Mouse (Mus musculus): Measurements from ENCODE around the gene Ppp1r1c. TPM values are rescaled to one million over a fixed set of nuclear protein-coding genes. Genes with fewer than 3 reads are reported as not detected.

Ppp1r1c gene
- polyA plus RNA-seq (2015; fragmentation: Nextera tagmentation; extraction: Ambion mirVana) = 82.8 and 93.7 TPM in 2 replicates

- 71% methylated on average over 6 of the region's 6 CpGs for WGBS
- Histone ChIP-seq H3K4me2 (no peak within 1 kb of the TSS), H3K27me3 (no peaks in the 10 kb centered on the region), H3K9ac (peak within 1 kb of the TSS; percentile 50; the same call in 1 of the 2 replicates), H3K4me3 (peak within 1 kb of the TSS; percentile 25), H3K36me3 (no peaks in the 10 kb centered on the region), H3K27ac (replicated peaks) (peak within 1 kb of the TSS; percentile 61; the same call in 1 of the 2 replicates), H3K4me1 (replicated peaks) (no peaks in the 10 kb centered on the region), H3K9me3 (no peaks in the 10 kb centered on the region)
- peak; percentile 63; the same call in 1 of the 2 replicates for ATAC-seq (ENCODE audit: low read depth)
These were observed at the start of gene Ppp1r1c for GRCm38 (mm10) chr2:79707575-79707974. TSS of gene Ppp1r1c (plus strand) at chr2:79707780.

- no peaks in the 10 kb centered on the region for H3K27me3 ChIP-seq
- H3K4me2 ChIP-seq = no peak overlapping the region
- H3K36me3 ChIP-seq = peaks cover 39% of the 10 kb centered on the region
- H3K27ac ChIP-seq (replicated peaks) = no peak overlapping the region
- 0 out of 2 replicates have a peak, but pooled peaks cover 12% of the 10 kb centered on the region for H3K4me1 ChIP-seq (replicated peaks)
- 74% methylated on average over 12 of the region's 12 CpGs for WGBS
- H3K9ac ChIP-seq = no peak overlapping the region
- H3K4me3 ChIP-seq = no peak overlapping the region
- no peak for ATAC-seq (ENCODE audit: low read depth)
- no peaks in the 10 kb centered on the region for H3K9me3 ChIP-seq
These were observed 47.0 kb upstream of the Ppp1r1c start for GRCm38 (mm10) chr2:79660417-79661185.

- no peak overlapping the region for H3K9ac ChIP-seq
- ATAC-seq (ENCODE audit: low read depth) = no peak
- H3K4me3 ChIP-seq = no peak overlapping the region
- peaks cover 39% of the 10 kb centered on the region for H3K36me3 ChIP-seq
- no peak overlapping the region for H3K4me2 ChIP-seq
- 0 out of 2 replicates have a peak, but pooled peaks cover 18% of the 10 kb centered on the region for H3K4me1 ChIP-seq (replicated peaks)
- 32% methylated on average over 7 of the region's 7 CpGs for WGBS
- no peak overlapping the region for H3K27ac ChIP-seq (replicated peaks)
- H3K27me3 ChIP-seq = no peaks in the 10 kb centered on the region
- no peaks in the 10 kb centered on the region for H3K9me3 ChIP-seq
These were observed 46.0 kb upstream of the Ppp1r1c start for GRCm38 (mm10) chr2:79661486-79662104.

GRCm38 (mm10) chr2:79664532-79665286 is 42.9 kb upstream of the Ppp1r1c start:
- no peak overlapping the region for H3K4me3 ChIP-seq
- H3K4me2 ChIP-seq = no peak overlapping the region
- no peak overlapping the region for H3K9ac ChIP-seq
- H3K27ac ChIP-seq (replicated peaks) = no peak overlapping the region
- H3K36me3 ChIP-seq = peaks cover 16% of the 10 kb centered on the region
- no peaks in the 10 kb centered on the region for H3K9me3 ChIP-seq
- ATAC-seq (ENCODE audit: low read depth) = no peak
- H3K4me1 ChIP-seq (replicated peaks) = 0 out of 2 replicates have a peak, but pooled peaks cover 18% of the 10 kb centered on the region
- 52% methylated on average over 3 of the region's 3 CpGs for WGBS
- H3K27me3 ChIP-seq = no peaks in the 10 kb centered on the region

- no peak overlapping the region for H3K4me2 ChIP-seq
- no peaks in the 10 kb centered on the region for H3K27me3 ChIP-seq
- H3K36me3 ChIP-seq = peaks cover 11% of the 10 kb centered on the region
- no peak overlapping the region for H3K9ac ChIP-seq
- no peak for ATAC-seq (ENCODE audit: low read depth)
- no peak overlapping the region for H3K4me3 ChIP-seq
- 0 out of 2 replicates have a peak, but pooled peaks cover 18% of the 10 kb centered on the region for H3K4me1 ChIP-seq (replicated peaks)
- 73% methylated on average over 3 of the region's 3 CpGs for WGBS
- H3K27ac ChIP-seq (replicated peaks) = no peak overlapping the region
- H3K9me3 ChIP-seq = no peaks in the 10 kb centered on the region
These were observed 42.1 kb upstream of the Ppp1r1c start for GRCm38 (mm10) chr2:79665492-79665891.

GRCm38 (mm10) chr2:79675266-79675665 is 32.3 kb upstream of the Ppp1r1c start:
- Histone ChIP-seq H3K4me2 (no peak overlapping the region), H3K27ac (replicated peaks) (no peak overlapping the region), H3K36me3 (no peaks in the 10 kb centered on the region), H3K4me1 (replicated peaks) (no peaks in the 10 kb centered on the region), H3K27me3 (no peaks in the 10 kb centered on the region), H3K9me3 (no peaks in the 10 kb centered on the region), H3K4me3 (no peak overlapping the region), H3K9ac (no peak overlapping the region)
- no peak for ATAC-seq (ENCODE audit: low read depth)
- WGBS = 96% methylated on average over 3 of the region's 3 CpGs

GRCm38 (mm10) chr2:79677663-79678257 is 29.8 kb upstream of the Ppp1r1c start:
- 88% methylated on average over 1 of the region's 1 CpGs for WGBS
- no peak overlapping the region for H3K4me2 ChIP-seq
- H3K4me1 ChIP-seq (replicated peaks) = no peaks in the 10 kb centered on the region
- no peaks in the 10 kb centered on the region for H3K36me3 ChIP-seq
- H3K9ac ChIP-seq = no peak overlapping the region
- no peak overlapping the region for H3K27ac ChIP-seq (replicated peaks)
- H3K9me3 ChIP-seq = no peaks in the 10 kb centered on the region
- ATAC-seq (ENCODE audit: low read depth) = no peak
- no peaks in the 10 kb centered on the region for H3K27me3 ChIP-seq
- no peak overlapping the region for H3K4me3 ChIP-seq

GRCm38 (mm10) chr2:79681672-79682071 is 25.9 kb upstream of the Ppp1r1c start:
- Histone ChIP-seq H3K9me3 (no peaks in the 10 kb centered on the region), H3K4me2 (no peak overlapping the region), H3K36me3 (no peaks in the 10 kb centered on the region), H3K27me3 (no peaks in the 10 kb centered on the region), H3K9ac (no peak overlapping the region), H3K4me3 (no peak overlapping the region), H3K27ac (replicated peaks) (no peak overlapping the region), H3K4me1 (replicated peaks) (no peaks in the 10 kb centered on the region)
- ATAC-seq (ENCODE audit: low read depth) = no peak
- 91% methylated on average over 4 of the region's 4 CpGs for WGBS

GRCm38 (mm10) chr2:79683258-79683657 is 24.3 kb upstream of the Ppp1r1c start:
- ATAC-seq (ENCODE audit: low read depth) = no peak
- 87% methylated on average over 4 of the region's 4 CpGs for WGBS
- Histone ChIP-seq H3K9me3 (no peaks in the 10 kb centered on the region), H3K4me1 (replicated peaks) (no peaks in the 10 kb centered on the region), H3K27ac (replicated peaks) (no peak overlapping the region), H3K36me3 (no peaks in the 10 kb centered on the region), H3K4me2 (no peak overlapping the region), H3K9ac (no peak overlapping the region), H3K27me3 (no peaks in the 10 kb centered on the region), H3K4me3 (no peak overlapping the region)

- H3K9me3 ChIP-seq = no peaks in the 10 kb centered on the region
- no peak for ATAC-seq (ENCODE audit: low read depth)
These were observed 16.7 kb upstream of the Ppp1r1c start for GRCm38 (mm10) chr2:79690838-79691237.

GRCm38 (mm10) chr2:79695190-79695589 is 12.4 kb upstream of the Ppp1r1c start:
- no peaks in the 10 kb centered on the region for H3K4me1 ChIP-seq (replicated peaks)
- ATAC-seq (ENCODE audit: low read depth) = no peak
- no peak overlapping the region for H3K4me2 ChIP-seq
- no peaks in the 10 kb centered on the region for H3K27me3 ChIP-seq
- H3K9me3 ChIP-seq = no peaks in the 10 kb centered on the region
- WGBS = 76% methylated on average over 4 of the region's 4 CpGs
- no peaks in the 10 kb centered on the region for H3K36me3 ChIP-seq
- H3K4me3 ChIP-seq = no peak overlapping the region
- no peak overlapping the region for H3K9ac ChIP-seq
- H3K27ac ChIP-seq (replicated peaks) = no peak overlapping the region

More at GRCm38 (mm10) chr2:79690838-79691237, 16.7 kb upstream of the Ppp1r1c start:
- H3K27me3 ChIP-seq = no peaks in the 10 kb centered on the region
- no peak overlapping the region for H3K4me3 ChIP-seq
- H3K4me1 ChIP-seq (replicated peaks) = no peaks in the 10 kb centered on the region
- no peak overlapping the region for H3K4me2 ChIP-seq
- WGBS = 78% methylated on average over 3 of the region's 3 CpGs
- no peaks in the 10 kb centered on the region for H3K36me3 ChIP-seq
- H3K27ac ChIP-seq (replicated peaks) = no peak overlapping the region
- no peak overlapping the region for H3K9ac ChIP-seq

Data from neural tube, embryonic 13.5 days (tissue).